Mouse (Mus musculus): ENCODE measurements around the gene Fitm1. TPM values are rescaled to one million over a fixed set of nuclear protein-coding genes. Genes with fewer than 3 reads are reported as not detected.

Fitm1 gene
- total and polyA plus RNA-seq, 3 experiments = not detected

DNA sequence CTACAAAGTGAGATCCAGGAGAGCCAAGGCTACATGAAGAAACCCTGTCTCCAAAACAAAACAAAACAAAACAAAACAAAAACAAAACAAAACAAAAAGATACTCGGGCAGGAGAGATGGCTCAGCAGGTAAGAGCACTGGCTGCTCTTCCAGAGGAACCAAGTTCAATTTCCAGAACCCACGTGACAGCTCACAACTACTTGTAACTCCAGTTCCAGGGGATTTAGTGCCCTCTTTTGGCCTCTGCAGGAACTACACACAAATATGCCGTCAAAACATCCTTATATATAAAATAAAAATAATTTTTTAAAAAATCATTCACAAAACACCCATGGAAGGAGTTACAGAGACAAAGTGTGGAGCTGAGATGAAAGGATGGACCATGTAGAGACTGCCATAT is 47.5 kb upstream of the Fitm1 start:
- peak; percentile 49 to 83; a peak in 3 of 4 replicates for TF ChIP-seq CTCF (conservative IDR thresholded peaks at IDR 0.05 in 1 of 2, IDR thresholded peaks at IDR 0.05 in 1 of 2; ENCODE audit: low read depth in 2 of 2, low read length in 2 of 2)
- TF ChIP-seq ZC3H11A (IDR thresholded peaks at IDR 0.05; ENCODE audit: low read depth, low read length) = 0 out of 2 replicates have a peak, but pooled peaks have one; percentile 3
- TF ChIP-seq ZNF384 (IDR thresholded peaks at IDR 0.05; ENCODE audit: low read depth, low read length) = no peak
- peak; percentile 79 for TF ChIP-seq USF2 (conservative IDR thresholded peaks at IDR 0.05; ENCODE audit: low read depth, low read length)
- no peak for TF ChIP-seq MAX (IDR thresholded peaks at IDR 0.05; ENCODE audit: low read length)
- peak; percentile 79 for TF ChIP-seq MYC (IDR thresholded peaks at IDR 0.05; ENCODE audit: low read depth, low read length)
- TF ChIP-seq RAD21 (IDR thresholded peaks at IDR 0.05; ENCODE audit: low read depth, low read length) = peak; percentile 78
- no peak for TF ChIP-seq CHD2 (IDR thresholded peaks at IDR 0.05; ENCODE audit: low read length)
- peak; percentile 67 for TF ChIP-seq SMC3 (IDR thresholded peaks at IDR 0.05; ENCODE audit: low read depth, low read length)
- TF ChIP-seq BHLHE40 (IDR thresholded peaks at IDR 0.05; ENCODE audit: low read depth, low read length) = peak; percentile 58
- TF ChIP-seq USF1 (IDR thresholded peaks at IDR 0.05; ENCODE audit: low read depth, low read length) = peak; percentile 83
- peaks cover 3 to 13% of the 10 kb centered on the region in 2 experiments; a peak in 2 of 4 replicates for H3K4me1 ChIP-seq (ENCODE audit: control insufficient read depth in 1 of 2, insufficient read depth in 2 of 2)
- H3K79me2 ChIP-seq (replicated peaks; ENCODE audit: control insufficient read depth, extremely low read depth, insufficient read depth, poor library complexity, severe bottlenecking) = no peaks in the 10 kb centered on the region

DNA sequence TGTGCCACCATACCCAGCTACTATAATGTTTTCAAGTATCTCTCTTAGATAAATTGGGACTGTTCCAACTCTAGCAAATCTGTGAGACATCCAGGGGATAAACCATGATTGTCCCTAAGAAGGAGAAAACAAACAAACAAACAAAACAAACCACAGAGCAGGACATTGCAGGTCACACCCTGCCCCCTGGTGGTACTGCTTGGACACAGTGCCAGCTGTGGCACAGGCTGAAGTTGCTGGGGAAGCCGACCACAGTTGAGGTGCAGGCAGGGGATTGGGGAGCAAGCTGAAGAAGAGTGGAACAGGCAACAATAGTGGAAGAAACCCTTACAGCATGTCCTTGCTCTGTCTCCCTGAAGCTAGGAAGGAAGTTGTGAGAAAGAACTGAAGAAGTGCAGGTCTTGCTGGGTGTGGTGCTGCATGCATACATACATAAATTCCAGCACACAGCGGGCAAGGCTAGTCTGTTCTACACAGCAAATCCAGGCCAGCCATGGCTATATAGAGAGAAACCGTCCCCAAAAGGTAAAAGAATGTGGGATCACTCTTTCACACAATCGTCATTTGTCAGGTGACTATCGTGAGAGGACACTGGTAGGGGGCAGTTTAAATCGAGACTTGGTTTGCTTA is 39.2 kb upstream of the Fitm1 start:
- in situ Hi-C loops (cut with MboI; ENCODE audit: low pct_ligation_motif_present, low pct_unique_long_range_greater_than_20kb, low sequenced_read_pairs) = loop anchor here (5.0 to 10.0 kb wide), 2 partner anchors 34 to 261 kb away; no protein-coding TSS in a partner anchor
- no peaks in the 10 kb centered on the region for H3K9me3 ChIP-seq (replicated peaks; ENCODE audit: low read length)
- TF ChIP-seq RAD21 (IDR thresholded peaks at IDR 0.05; ENCODE audit: low read depth, low read length) (peak; percentile 55), CTCF (conservative IDR thresholded peaks at IDR 0.05 in 1 of 2, IDR thresholded peaks at IDR 0.05 in 1 of 2; ENCODE audit: low read depth in 2 of 2, low read length in 2 of 2) (peak; percentile 64 to 82), SMC3 (IDR thresholded peaks at IDR 0.05; ENCODE audit: low read depth, low read length) (peak; percentile 77), MAFK (IDR thresholded peaks at IDR 0.05; ENCODE audit: insufficient replicate concordance, low read length) (no peak), MEF2A (IDR thresholded peaks at IDR 0.05; ENCODE audit: borderline replicate concordance, low read depth, low read length) (0 out of 2 replicates have a peak, but pooled peaks have one; percentile 28), ZKSCAN1 (IDR thresholded peaks at IDR 0.05; ENCODE audit: borderline replicate concordance, low read depth, low read length) (no peak), IRF4 (IDR thresholded peaks at IDR 0.05; ENCODE audit: low read depth, low read length) (0 out of 2 replicates have a peak, but pooled peaks have one; percentile 13), TCF12 (IDR thresholded peaks at IDR 0.05; ENCODE audit: low read depth, low read length) (0 out of 2 replicates have a peak, but pooled peaks have one; percentile 13)
- H3K4me2 ChIP-seq (ENCODE audit: insufficient read depth, low read depth, poor library complexity, severe bottlenecking) = no peak overlapping the region
- H3K4me1 ChIP-seq (ENCODE audit: control insufficient read depth in 1 of 2, insufficient read depth in 2 of 2) = peaks cover 12 to 15% of the 10 kb centered on the region in 2 experiments
- H3K27ac ChIP-seq (ENCODE audit: insufficient read depth, low read depth) = no peak overlapping the region
- no peaks in the 10 kb centered on the region for H3K27me3 ChIP-seq (replicated peaks)
- peaks cover 9% of the 10 kb centered on the region for H3K79me2 ChIP-seq (replicated peaks; ENCODE audit: control insufficient read depth, extremely low read depth, insufficient read depth, poor library complexity, severe bottlenecking)
- peaks cover 0 to 2% of the 10 kb centered on the region in 2 experiments for H3K36me3 ChIP-seq (replicated peaks in 1 of 2; ENCODE audit: control insufficient read depth in 1 of 2, insufficient read depth in 1 of 2, low read length in 1 of 2)
- no peak overlapping the region for H3K9ac ChIP-seq (ENCODE audit: insufficient read depth, low read depth)
- dilution Hi-C loops (cut with MboI; ENCODE audit: extremely low pct_ligation_motif_present, extremely low pct_unique_long_range_greater_than_20kb, low sequenced_read_pairs) = no loop called here
- no peak for DNase-seq (ENCODE audit: extremely low read depth)
- no peak overlapping the region for H3K4me3 ChIP-seq (replicated peaks in 1 of 3; ENCODE audit: low read depth in 2 of 3, low read length in 2 of 3, poor library complexity in 1 of 3)

More for the DNA sequence above, 47.5 kb upstream of the Fitm1 start:
- Histone ChIP-seq H3K36me3 (replicated peaks in 1 of 2; ENCODE audit: control insufficient read depth in 1 of 2, insufficient read depth in 1 of 2, low read length in 1 of 2) (no peaks in the 10 kb centered on the region), H3K9ac (ENCODE audit: insufficient read depth, low read depth) (no peak overlapping the region), H3K4me2 (ENCODE audit: insufficient read depth, low read depth, poor library complexity, severe bottlenecking) (no peak overlapping the region), H3K9me3 (replicated peaks; ENCODE audit: low read length) (no peaks in the 10 kb centered on the region), H3K27ac (ENCODE audit: insufficient read depth, low read depth) (no peak overlapping the region), H3K4me3 (replicated peaks in 1 of 3; ENCODE audit: low read depth in 2 of 3, low read length in 2 of 3, poor library complexity in 1 of 3) (no peak overlapping the region), H3K27me3 (replicated peaks) (peaks cover 7% of the 10 kb centered on the region)
- dilution Hi-C loops (cut with MboI; ENCODE audit: extremely low pct_ligation_motif_present, extremely low pct_unique_long_range_greater_than_20kb, low sequenced_read_pairs) (no loop called here), in situ Hi-C loops (cut with MboI; ENCODE audit: low pct_ligation_motif_present, low pct_unique_long_range_greater_than_20kb, low sequenced_read_pairs) (no loop called here)
- DNase-seq (ENCODE audit: extremely low read depth) = peak; percentile 75
